In the genomic region with DNA sequence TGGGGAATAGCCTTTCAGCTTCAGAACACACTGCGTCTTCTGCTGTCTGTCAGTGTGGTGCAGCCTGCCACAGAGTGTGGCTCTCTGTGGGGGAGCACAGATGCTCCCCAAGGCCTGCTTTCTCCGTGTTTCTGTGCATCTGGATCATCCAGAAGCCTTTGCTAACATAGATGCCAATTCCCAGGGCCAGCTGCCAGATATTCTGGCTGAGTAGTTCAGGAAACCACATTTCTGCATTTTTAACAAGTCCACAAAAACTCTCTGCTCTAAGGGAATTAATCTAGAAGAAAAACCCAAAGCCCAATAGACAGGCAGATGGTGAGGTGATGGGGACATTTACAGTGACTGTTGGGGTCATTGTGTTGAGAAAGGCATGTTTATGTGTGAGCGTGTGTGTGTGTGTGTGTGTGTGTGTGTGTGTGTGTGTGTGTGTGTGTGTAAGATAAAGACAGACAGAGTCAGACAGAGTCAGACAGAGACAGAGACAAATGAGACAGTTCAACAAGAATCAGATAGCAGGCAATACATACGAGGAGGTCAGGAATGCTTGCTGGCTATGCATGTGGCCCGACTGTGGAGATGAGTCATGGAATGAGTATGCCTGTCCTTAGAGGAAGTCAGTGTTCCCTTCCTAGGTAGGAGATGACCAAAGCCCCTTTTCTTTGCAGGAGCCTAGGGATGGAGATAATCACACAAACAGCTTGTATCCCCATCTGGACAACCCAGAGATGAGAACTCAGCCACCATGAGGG, we compare ENCODE assay signal across 8 mouse cellular contexts.
DNase-seq lines count a peak whose midpoint lies in the region; ATAC-seq and TF ChIP-seq lines count a peak whose summit lies in the region.

No protein-coding gene starts in this region.

- H3K36me3 ChIP-seq in midbrain, embryonic 14.5 days (ENCODE audit: control insufficient read depth, insufficient read depth, low read length) = no peaks in the 10 kb centered on the region
- H3K36me3 ChIP-seq in midbrain, embryonic 10.5 days = no peaks in the 10 kb centered on the region
- H3K36me3 ChIP-seq in heart, embryonic 10.5 days = no peaks in the 10 kb centered on the region

- no peaks in the 10 kb centered on the region for H3K9me3 ChIP-seq in midbrain, embryonic 14.5 days (ENCODE audit: control insufficient read depth, low read length)
- no peaks in the 10 kb centered on the region for H3K9me3 ChIP-seq in midbrain, embryonic 10.5 days (replicated peaks)
- H3K9me3 ChIP-seq in heart, embryonic 10.5 days = no peaks in the 10 kb centered on the region

- H3K4me3 ChIP-seq in midbrain, embryonic 14.5 days (replicated peaks; ENCODE audit: low read depth, low read length) = no peak overlapping the region
- no peak overlapping the region for H3K4me3 ChIP-seq in midbrain, embryonic 10.5 days
- H3K4me3 ChIP-seq in layer of hippocampus, adult 2 months = no peak overlapping the region
- no peak overlapping the region for H3K4me3 ChIP-seq in heart, embryonic 10.5 days

- TF ChIP-seq CTCF in layer of hippocampus, adult 2 months (conservative IDR thresholded peaks at IDR 0.05) = no peak

- peak; percentile 6 for DNase-seq in adrenal gland, postnatal 25 days
- no peak for DNase-seq in adrenal gland, adult 8-10 months
- DNase-seq in midbrain, embryonic 14.5 days = peak; percentile 37
- no peak for DNase-seq in midbrain, embryonic 10.5 days (ENCODE audit: low spot score)
- DNase-seq in layer of hippocampus, adult 2 months (ENCODE audit: low spot score in 2 of 2) = peak; percentile 57 to 70
- peak; percentile 68 for DNase-seq in right cerebral cortex, postnatal 4 days
- no peak for DNase-seq in heart, embryonic 10.5 days (ENCODE audit: low spot score)
- no peak for DNase-seq in spleen, postnatal 4 days (ENCODE audit: low spot score in 2 of 2)

- H3K27me3 ChIP-seq in midbrain, embryonic 14.5 days (ENCODE audit: control insufficient read depth, insufficient read depth, low read length) = no peaks in the 10 kb centered on the region
- no peaks in the 10 kb centered on the region for H3K27me3 ChIP-seq in midbrain, embryonic 10.5 days (ENCODE audit: low read depth, poor library complexity, severe bottlenecking)
- H3K27me3 ChIP-seq in heart, embryonic 10.5 days (ENCODE audit: insufficient read depth, poor library complexity, severe bottlenecking) = no peaks in the 10 kb centered on the region

- no peaks in the 10 kb centered on the region for H3K4me1 ChIP-seq in midbrain, embryonic 14.5 days (ENCODE audit: control insufficient read depth, insufficient read depth, low read length)
- no peaks in the 10 kb centered on the region for H3K4me1 ChIP-seq in midbrain, embryonic 10.5 days
- no peaks in the 10 kb centered on the region for H3K4me1 ChIP-seq in heart, embryonic 10.5 days

- 65% methylated on average over 5 of the region's 5 CpGs for WGBS in midbrain, embryonic 14.5 days
- 67% methylated on average over 5 of the region's 5 CpGs for WGBS in midbrain, embryonic 10.5 days
- WGBS in heart, embryonic 10.5 days = 42% methylated on average over 5 of the region's 5 CpGs

- no peak overlapping the region for H3K9ac ChIP-seq in midbrain, embryonic 14.5 days (replicated peaks; ENCODE audit: low read length)

- no peak overlapping the region for H3K4me2 ChIP-seq in midbrain, embryonic 14.5 days (ENCODE audit: low read length)

- no peak overlapping the region for H3K27ac ChIP-seq in midbrain, embryonic 14.5 days (replicated peaks; ENCODE audit: low read depth, low read length)
- no peak overlapping the region for H3K27ac ChIP-seq in midbrain, embryonic 10.5 days (replicated peaks)
- H3K27ac ChIP-seq in layer of hippocampus, adult 2 months = peak overlapping the region; percentile 51
- H3K27ac ChIP-seq in heart, embryonic 10.5 days = no peak overlapping the region

- ATAC-seq in midbrain, embryonic 14.5 days (ENCODE audit: low FRiP score, low TSS enrichment) = no peak

Comparison
In these comparisons a context has a peak if more than half of its experiments do, and no peak if none do; other contexts are left out.
1. DNase-seq: peak in adrenal gland, postnatal 25 days (single experiment), midbrain, embryonic 14.5 days (single experiment), layer of hippocampus, adult 2 months (2 of 2) and right cerebral cortex, postnatal 4 days (single experiment); none in adrenal gland, adult 8-10 months (single experiment), midbrain, embryonic 10.5 days (single experiment), heart, embryonic 10.5 days (single experiment) and spleen, postnatal 4 days (0 of 2).